ENCODE assay signal across 9 mouse cellular contexts in genomic region chr2:107083071-107083885, GRCm38 (mm10). TPM values are rescaled to one million over a fixed set of nuclear protein-coding genes. Genes with fewer than 3 reads are reported as not detected.
DNase-seq lines count a peak whose midpoint lies in the region; ATAC-seq lines count a peak whose summit lies in the region.
"Had no signal": no experiment of that assay in that cellular context is flagged by ENCODE, and none has a peak within 500 bp of the region (broad histone marks: within the 10 kb centered on the region; RNA-seq: fewer than 3 reads in every experiment).

No protein-coding gene starts in this region.

- H3K27me3 ChIP-seq in heart, embryonic 15.5 days, result no peaks in the 10 kb centered on the region
- H3K27me3 ChIP-seq: megakaryocyte, embryonic 14.5 days had no signal

- intact Hi-C loops in left cerebral cortex, postnatal 14 days (cut with DNase I), result loop anchor here (5.0 kb wide), 1 partner anchor 789 kb away; no protein-coding TSS in a partner anchor

- no peak overlapping the region for H3K9ac ChIP-seq in heart, embryonic 15.5 days

- H3K36me3 ChIP-seq in heart, embryonic 15.5 days, result no peaks in the 10 kb centered on the region

- WGBS in heart, embryonic 15.5 days, result 42% methylated on average over 14 of the region's 14 CpGs

- peak overlapping the region; percentile 47 for H3K4me2 ChIP-seq in heart, embryonic 15.5 days

- peak overlapping the region; percentile 12 for H3K4me3 ChIP-seq in heart, embryonic 15.5 days
- H3K4me3 ChIP-seq: megakaryocyte, embryonic 14.5 days had no signal

- ATAC-seq in heart, embryonic 15.5 days (replicated peaks; ENCODE audit: insufficient number of reproducible peaks, insufficient read depth, low FRiP score, low read depth), result no peak; the same call in 1 of the 2 replicates

- H3K9me3 ChIP-seq in heart, embryonic 15.5 days (replicated peaks), result no peaks in the 10 kb centered on the region

- peaks cover 6% of the 10 kb centered on the region; the same call in 1 of the 2 replicates for H3K4me1 ChIP-seq in heart, embryonic 15.5 days (replicated peaks)
- H3K4me1 ChIP-seq: megakaryocyte, embryonic 14.5 days had no signal

- peak; percentile 6 to 39 for DNase-seq in cerebellum, postnatal 25 days
- no peak for DNase-seq in cerebellum, adult 18-20 months
- peak; percentile 49 for DNase-seq in 416B (ENCODE audit: low read depth)
- DNase-seq in brain, adult 2 months (ENCODE audit: low read depth, low spot score), result peak; percentile 55
- DNase-seq in left cerebral cortex, postnatal 14 days (ENCODE audit: low spot score in 2 of 2), result peak; percentile 35 to 40
- peak; percentile 70 for DNase-seq in retina, embryonic 14.5 days (ENCODE audit: low spot score)
- DNase-seq in urinary bladder, adult 18-20 months (ENCODE audit: low spot score in 2 of 2), result no peak

- H3K27ac ChIP-seq in heart, embryonic 15.5 days, result peak overlapping the region; percentile 29; the same call in 1 of the 2 replicates

RNA-seq across cellular contexts. Expression of gene Fshb, which starts 23.8 kb away (rescaled TPM):
- polyA plus RNA-seq in heart, embryonic 15.5 days (2015; fragmentation: Nextera tagmentation; extraction: Ambion mirVana), result not detected in 2 replicates
- total RNA-seq in left cerebral cortex, postnatal 14 days (2021), result not detected

Comparison
In these comparisons a context has a peak if more than half of its experiments do, and no peak if none do; other contexts are left out.
1. DNase-seq: peak in cerebellum, postnatal 25 days (2 of 2), 416B (single experiment), brain, adult 2 months (single experiment), left cerebral cortex, postnatal 14 days (2 of 2) and retina, embryonic 14.5 days (single experiment); none in cerebellum, adult 18-20 months (0 of 2) and urinary bladder, adult 18-20 months (0 of 2).